13 mouse cellular contexts compared by ENCODE assay signal in the genomic region with DNA sequence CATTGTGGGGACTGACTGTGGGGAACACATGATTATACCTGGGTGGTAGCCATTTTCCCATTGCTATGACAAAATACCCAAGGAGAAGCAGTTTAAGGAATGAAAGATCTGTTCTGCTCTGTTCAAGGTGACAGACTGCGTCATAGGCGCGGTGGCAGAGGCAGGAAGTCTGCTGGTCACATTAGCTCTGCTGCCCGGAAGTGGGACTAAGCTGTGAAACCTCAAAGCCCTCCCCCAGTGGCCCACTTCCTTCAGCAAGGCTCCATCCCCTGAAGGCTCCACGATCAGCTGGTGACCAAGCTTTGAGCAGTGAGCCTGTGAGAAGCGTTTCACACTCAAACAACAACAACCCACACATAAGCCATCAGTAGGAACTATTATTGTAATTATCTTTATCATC.
A peak's percentile ranks its signal among the peaks of the same experiment; 100 is the strongest.
DNase-seq lines count a peak whose midpoint lies in the region; ATAC-seq and TF ChIP-seq lines count a peak whose summit lies in the region.
"Had no signal": no experiment of that assay in that cellular context is flagged by ENCODE, and none has a peak within 500 bp of the region (broad histone marks: within the 10 kb centered on the region; RNA-seq: fewer than 3 reads in every experiment).

No protein-coding gene starts in this region.

- no peak for TF ChIP-seq POLR2A in bone marrow macrophage, adult 2 months (IDR thresholded peaks at IDR 0.05; ENCODE audit: borderline replicate concordance, low read depth, low read length)

- H3K9ac ChIP-seq in kidney, embryonic 14.5 days (ENCODE audit: low read depth, low read length): no peak overlapping the region
- H3K9ac ChIP-seq: embryonic facial prominence, embryonic 12.5 days; hindbrain, embryonic 15.5 days; liver, embryonic 15.5 days had no signal

- DNase-seq in thymus, postnatal 0 days (ENCODE audit: low spot score): peak; percentile 38
- no peak for DNase-seq in thymus, postnatal 4 days
- no peak for DNase-seq in retina, postnatal 1 day
- DNase-seq in gastrocnemius, adult 18-20 months (ENCODE audit: low spot score): no peak
- DNase-seq: cerebellum, postnatal 10 days; layer of hippocampus, postnatal 36 days; lung, postnatal 4 days had no signal

- no peak overlapping the region for H3K4me2 ChIP-seq in kidney, embryonic 14.5 days (replicated peaks; ENCODE audit: low read depth, low read length)
- H3K4me2 ChIP-seq: embryonic facial prominence, embryonic 12.5 days; hindbrain, embryonic 15.5 days; liver, embryonic 15.5 days had no signal

- H3K4me3 ChIP-seq in bone marrow macrophage, adult 2 months (ENCODE audit: insufficient read depth, low read length): no peak overlapping the region
- H3K4me3 ChIP-seq in kidney, embryonic 14.5 days (ENCODE audit: low read length): no peak overlapping the region
- H3K4me3 ChIP-seq: embryonic facial prominence, embryonic 12.5 days; hindbrain, embryonic 15.5 days; liver, embryonic 15.5 days had no signal

- 0 out of 2 replicates have a peak overlapping the region, but pooled peaks have one; percentile 16 for H3K27ac ChIP-seq in bone marrow macrophage, adult 2 months (ENCODE audit: insufficient read depth, low read depth, low read length)
- no peak overlapping the region for H3K27ac ChIP-seq in kidney, embryonic 14.5 days (ENCODE audit: low read depth, low read length)
- H3K27ac ChIP-seq: hindbrain, embryonic 15.5 days; liver, embryonic 15.5 days had no signal

- peak; percentile 98 for ATAC-seq in megakaryocyte, adult 5-6 weeks (ENCODE audit: poor library complexity, severe bottlenecking)
- no peak for ATAC-seq in kidney, embryonic 14.5 days (ENCODE audit: low FRiP score, low TSS enrichment)

- no peaks in the 10 kb centered on the region for H3K36me3 ChIP-seq in kidney, embryonic 14.5 days (ENCODE audit: control insufficient read depth, insufficient read depth, low read length)
- H3K36me3 ChIP-seq: embryonic facial prominence, embryonic 12.5 days; hindbrain, embryonic 15.5 days; liver, embryonic 15.5 days had no signal

- TF ChIP-seq CTCF in bone marrow macrophage, adult 2 months (IDR thresholded peaks at IDR 0.05; ENCODE audit: low read depth, low read length): no peak

- no peaks in the 10 kb centered on the region for H3K27me3 ChIP-seq in kidney, embryonic 14.5 days (ENCODE audit: control insufficient read depth, insufficient read depth, low read length)
- H3K27me3 ChIP-seq: embryonic facial prominence, embryonic 12.5 days; liver, embryonic 15.5 days had no signal

- no peaks in the 10 kb centered on the region for H3K9me3 ChIP-seq in kidney, embryonic 14.5 days (ENCODE audit: control insufficient read depth, low read length)
- H3K9me3 ChIP-seq: embryonic facial prominence, embryonic 12.5 days; hindbrain, embryonic 15.5 days; liver, embryonic 15.5 days had no signal

- 68% methylated on average over 6 of the region's 6 CpGs for WGBS in kidney, embryonic 14.5 days

- H3K4me1 ChIP-seq in bone marrow macrophage, adult 2 months (ENCODE audit: control insufficient read depth, insufficient read depth, low read length): peaks cover 26% of the 10 kb centered on the region
- peaks cover 24% of the 10 kb centered on the region; the same call in 1 of the 2 replicates for H3K4me1 ChIP-seq in kidney, embryonic 14.5 days (ENCODE audit: control insufficient read depth, insufficient read depth, low read length)
- H3K4me1 ChIP-seq: liver, embryonic 15.5 days had no signal
